Mouse (Mus musculus) Patski (cell line): ENCODE results near the gene Pias4. TPM values are rescaled to one million over a fixed set of nuclear protein-coding genes. Genes with fewer than 3 reads are reported as not detected.
A peak's percentile ranks its signal among the peaks of the same experiment; 100 is the strongest.

Source experiments
- ATAC-seq: fragments of 100-300 bp; one replicate; pipeline ENCODE4 v1.8.0; 2021
- CTCF ChIA-PET: fragments of 350-600 bp; sonication (Branson Sonifier 250); formaldehyde crosslinking; loops from one replicate; lab custom pipeline; 2022; ENCODE audit warnings: inconsistent platforms; lab: Charles Lee
- POLR2A ChIA-PET: fragments of 350-600 bp; sonication (Branson Sonifier 250); formaldehyde crosslinking; loops from one replicate; lab custom pipeline; 2022; ENCODE audit warnings: antibody characterized with exemption, inconsistent platforms; lab: Charles Lee
- DNase-seq: peaks from one replicate; pipeline ENCODE4 v3.0.0-alpha.2; 2011; ENCODE audit warnings: low read depth, low spot score
- H3K27me3 ChIP-seq: fragments of 371-371 bp; one replicate; pipeline ENCODE4 v1.5.1; 2021
- CTCF ChIP-seq: fragments of 100-300 bp; IDR thresholded peaks from one replicate; pipeline ENCODE4 v1.5.1; 2021
- in situ Hi-C: fragments of 300-500 bp; cut with MboI; formaldehyde crosslinking; loops from 3 replicates; pipeline ENCODE4 v1.11.1; 2018; ENCODE audit warnings: low pct_unique_long_range_greater_than_20kb, mixed read lengths
- polyA plus RNA-seq: library from polyadenylated mRNA; unstranded; gene quantifications from one replicate; pipeline ENCODE4 v1.2.3, GENCODE M21; 2021

Gene Pias4
- polyA plus RNA-seq, 1 experiment from 2014 or later: 33.9 TPM

DNA sequence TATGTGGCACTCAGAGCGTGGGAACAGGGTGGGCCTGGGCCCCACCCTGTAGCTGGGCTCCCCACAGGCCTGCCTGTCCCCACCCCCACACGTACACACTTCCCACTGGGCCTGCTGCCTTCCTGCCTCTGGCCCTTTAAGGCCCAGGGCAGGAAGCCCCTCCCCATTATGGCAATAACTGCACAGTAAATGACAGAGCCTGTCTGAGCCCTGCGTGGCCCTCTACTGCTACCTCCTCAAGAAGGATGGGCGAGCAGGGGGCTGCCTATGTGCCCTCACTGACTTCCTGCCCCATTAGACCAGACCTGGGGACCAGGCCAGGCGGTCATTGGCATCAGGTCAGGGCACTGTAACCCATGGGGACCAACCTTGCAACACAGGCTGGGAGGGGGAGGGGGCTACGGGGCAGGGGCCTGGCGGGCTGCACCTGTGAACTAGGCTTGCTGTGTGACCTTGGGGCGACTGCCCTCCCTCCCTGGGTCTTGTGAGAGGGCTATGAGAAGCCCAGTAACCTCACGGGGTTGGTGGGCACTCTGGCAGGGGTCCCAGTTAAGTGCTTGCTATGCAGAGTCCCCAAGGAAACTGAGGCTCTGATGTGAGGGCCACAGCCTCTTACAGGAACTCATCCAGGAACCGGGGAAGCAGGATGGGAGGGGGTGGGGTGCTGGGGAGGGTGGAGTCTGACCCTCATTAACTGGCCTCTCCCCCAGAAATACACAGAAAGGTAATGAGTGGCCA, 26.8 kb downstream of the Pias4 start:
- ChIA-PET CTCF (no interaction called here), POLR2A (interaction anchor here (1.0 to 1.6 kb wide), 2 partner anchors 9 to 11 kb away, joined by 3 to 4 read pairs; no protein-coding TSS in a partner anchor)
- H3K27me3 ChIP-seq: no peaks in the 10 kb centered on the region
- in situ Hi-C loops: no loop called here
- DNase-seq: no peak
- ATAC-seq: no peak
- TF ChIP-seq CTCF: no peak

DNA sequence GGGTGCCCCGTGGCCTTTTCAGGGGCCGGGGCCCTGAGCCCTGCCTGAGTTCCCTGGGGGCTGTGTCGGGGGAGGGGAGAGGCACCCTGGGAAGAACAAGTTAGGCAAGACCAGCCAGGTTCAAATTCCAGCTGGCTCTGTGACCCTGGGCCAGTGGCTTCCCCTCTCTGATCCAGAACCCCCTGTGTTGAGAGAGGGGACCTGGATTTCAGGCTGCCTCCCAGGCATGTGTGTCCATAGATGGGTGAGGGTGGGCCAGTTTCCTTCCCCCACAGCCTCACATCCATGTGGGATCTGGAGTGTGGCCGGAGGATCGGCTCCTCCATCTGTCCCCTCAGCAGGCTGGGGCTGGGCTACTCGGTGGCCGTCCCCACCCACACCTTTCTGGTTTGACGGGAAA, 27.7 kb downstream of the Pias4 start:
- H3K27me3 ChIP-seq: no peaks in the 10 kb centered on the region
- no peak for TF ChIP-seq CTCF
- POLR2A ChIA-PET: interaction anchor here (1.4 kb wide), 1 partner anchor 12 kb away, joined by 3 read pairs; no protein-coding TSS in a partner anchor
- DNase-seq (no peak), ATAC-seq (no peak)
- CTCF ChIA-PET: no interaction called here
- in situ Hi-C loops: no loop called here

DNA sequence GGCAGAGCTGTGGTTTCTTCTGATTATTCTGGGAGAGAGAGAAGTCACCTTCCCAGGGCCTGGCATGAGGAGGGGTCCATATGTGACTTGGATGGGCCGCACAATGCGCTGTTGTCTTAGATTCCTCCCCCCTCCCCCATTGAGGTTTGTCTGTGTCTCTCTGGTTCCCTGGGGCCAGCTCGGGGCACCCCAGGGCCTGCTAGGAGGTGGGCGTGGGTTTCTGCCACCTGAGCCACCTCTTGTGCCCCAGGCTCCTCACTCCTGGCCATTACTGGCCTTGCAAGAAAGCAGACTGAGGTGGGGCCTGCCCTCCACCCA, 28.2 kb downstream of the Pias4 start:
- ATAC-seq (no peak), DNase-seq (no peak)
- ChIA-PET CTCF (no interaction called here), POLR2A (interaction anchor here (1.4 kb wide), 1 partner anchor 13 kb away, joined by 3 read pairs; no protein-coding TSS in a partner anchor)
- in situ Hi-C loops: no loop called here
- no peak for TF ChIP-seq CTCF
- H3K27me3 ChIP-seq: no peaks in the 10 kb centered on the region

DNA sequence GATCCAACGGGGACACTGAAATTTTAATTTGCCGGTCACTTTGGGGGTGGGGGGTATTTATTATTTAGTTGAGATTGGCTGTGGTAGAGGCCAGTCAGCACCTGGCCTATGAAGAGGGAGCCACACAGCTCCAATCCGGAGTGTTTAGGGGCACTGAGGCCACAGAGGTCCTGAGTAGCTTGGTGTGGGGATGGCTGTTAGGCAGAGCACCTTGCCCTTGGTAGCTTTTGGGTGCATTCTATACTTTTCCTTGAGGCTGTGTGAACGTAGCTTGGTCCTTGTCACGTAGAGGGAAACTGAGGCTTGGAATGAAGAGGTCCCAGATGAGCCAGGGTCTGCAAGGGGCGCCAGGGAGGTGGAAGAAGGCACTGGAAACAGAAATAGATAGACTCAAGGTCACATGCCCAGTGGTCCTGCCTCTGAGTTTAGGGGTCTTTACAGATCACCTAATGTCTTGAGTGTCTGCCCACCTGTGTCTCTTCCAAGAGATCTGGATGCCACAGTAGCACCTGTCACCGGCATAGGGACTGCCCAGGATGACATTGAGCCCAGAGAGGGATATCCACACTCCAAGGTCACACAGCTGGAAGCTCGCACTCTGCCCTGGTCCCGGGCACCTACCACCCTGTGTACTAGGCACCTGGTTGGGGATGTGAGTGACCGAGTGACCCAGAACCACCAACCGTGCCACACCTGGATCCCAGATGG, 28.7 kb downstream of the Pias4 start:
- in situ Hi-C loops: no loop called here
- CTCF ChIA-PET: no interaction called here
- TF ChIP-seq CTCF: no peak
- POLR2A ChIA-PET: interaction anchor here (0.6 to 1.8 kb wide), 4 partner anchors 9 to 28 kb away, joined by 3 to 5 read pairs (median 3); partner anchors contain the start of gene Pias4
- no peak for DNase-seq
- H3K27me3 ChIP-seq: no peaks in the 10 kb centered on the region
- ATAC-seq: no peak

DNA sequence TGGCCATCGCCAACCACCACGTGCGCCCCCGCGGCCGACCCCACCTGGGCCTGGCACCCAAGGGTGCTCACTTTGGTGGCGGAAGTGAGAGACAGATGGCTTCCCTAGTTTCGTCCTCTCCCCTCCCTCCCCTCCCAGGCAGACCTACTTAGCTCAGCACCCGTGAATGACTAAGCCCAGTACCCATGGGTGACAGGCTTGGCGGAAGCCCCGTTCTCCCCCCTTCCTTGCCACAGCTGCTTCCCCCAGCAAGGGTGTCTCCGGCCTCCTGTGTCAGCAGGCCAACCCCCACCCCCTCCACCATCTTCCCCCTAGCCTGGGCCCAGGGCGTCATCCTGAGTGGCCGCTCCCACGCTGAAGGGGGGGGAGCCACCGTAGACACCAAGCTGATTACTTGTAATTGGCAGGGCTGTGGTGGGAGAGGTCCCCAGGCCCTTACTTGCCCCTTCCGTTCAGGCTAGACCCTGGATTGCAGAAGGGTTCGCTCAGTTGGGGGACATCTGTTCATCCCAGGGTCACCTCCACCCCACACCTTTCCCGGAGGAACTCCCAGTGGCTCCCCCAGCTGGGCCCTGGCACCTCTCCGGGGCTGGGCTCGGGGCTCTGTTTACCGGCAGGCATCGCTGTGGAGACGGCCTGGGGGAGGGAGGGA, 29.5 kb downstream of the Pias4 start:
- in situ Hi-C loops: no loop called here
- no peaks in the 10 kb centered on the region for H3K27me3 ChIP-seq
- CTCF ChIA-PET: no interaction called here
- no peak for TF ChIP-seq CTCF
- POLR2A ChIA-PET: interaction anchor here (0.6 to 1.8 kb wide), 3 partner anchors 8 to 29 kb away, joined by 3 to 5 read pairs (median 3); partner anchors contain the start of gene Pias4
- no peak for DNase-seq
- no peak for ATAC-seq

DNA sequence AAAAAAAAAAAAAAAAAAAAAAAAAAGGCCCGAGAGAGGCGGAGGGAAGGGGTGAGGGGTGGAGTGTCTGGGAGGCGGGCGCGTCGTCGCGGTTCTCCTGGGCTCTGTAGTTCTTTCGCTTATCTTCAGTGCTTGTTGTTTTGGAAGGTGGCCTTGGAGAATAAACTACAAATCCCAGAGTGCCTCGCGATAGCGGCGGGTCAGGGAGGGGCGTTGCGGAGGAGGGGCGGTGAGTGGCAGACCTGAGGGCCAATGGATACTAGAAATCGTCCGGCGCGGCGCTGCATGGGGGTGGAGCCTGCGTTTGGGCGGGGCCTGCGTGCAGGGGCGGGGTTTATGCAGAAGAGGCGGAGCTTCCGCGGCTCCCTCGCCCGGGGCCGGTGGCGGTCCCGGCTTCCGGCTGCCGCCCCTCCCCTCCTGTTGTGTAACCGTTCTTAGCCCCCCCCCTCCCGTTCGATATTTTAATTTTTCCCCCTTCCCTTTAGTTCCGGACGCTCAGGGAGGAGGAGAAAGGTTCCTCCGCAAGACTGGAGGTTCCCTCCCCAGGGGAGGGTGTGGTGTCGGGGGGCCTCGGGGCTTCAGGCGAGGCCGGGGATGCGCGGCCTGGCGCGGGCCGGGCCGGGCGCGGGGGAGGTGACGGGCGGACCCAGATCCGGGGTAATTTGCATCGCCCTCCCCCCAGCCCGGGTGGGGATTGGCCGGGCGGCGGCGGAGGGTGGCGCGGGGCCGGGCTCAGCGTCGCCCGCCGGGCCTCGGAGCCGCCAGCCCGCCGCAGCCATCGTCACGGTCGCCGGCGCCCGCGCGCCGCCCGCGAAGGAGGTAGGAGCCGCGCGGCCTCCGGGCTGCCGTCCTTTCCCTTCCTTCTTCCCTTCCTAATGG, 30.2 kb downstream of the Pias4 start:
- ATAC-seq (peak; percentile 72), DNase-seq (peak; percentile 94)
- ChIA-PET CTCF (no interaction called here), POLR2A (interaction anchor here (1.0 to 1.8 kb wide), 2 partner anchors 30 to 49 kb away, joined by 5 read pairs; partner anchors contain the start of gene Pias4)
- no peak for TF ChIP-seq CTCF
- H3K27me3 ChIP-seq: no peaks in the 10 kb centered on the region
- in situ Hi-C loops: no loop called here

DNA sequence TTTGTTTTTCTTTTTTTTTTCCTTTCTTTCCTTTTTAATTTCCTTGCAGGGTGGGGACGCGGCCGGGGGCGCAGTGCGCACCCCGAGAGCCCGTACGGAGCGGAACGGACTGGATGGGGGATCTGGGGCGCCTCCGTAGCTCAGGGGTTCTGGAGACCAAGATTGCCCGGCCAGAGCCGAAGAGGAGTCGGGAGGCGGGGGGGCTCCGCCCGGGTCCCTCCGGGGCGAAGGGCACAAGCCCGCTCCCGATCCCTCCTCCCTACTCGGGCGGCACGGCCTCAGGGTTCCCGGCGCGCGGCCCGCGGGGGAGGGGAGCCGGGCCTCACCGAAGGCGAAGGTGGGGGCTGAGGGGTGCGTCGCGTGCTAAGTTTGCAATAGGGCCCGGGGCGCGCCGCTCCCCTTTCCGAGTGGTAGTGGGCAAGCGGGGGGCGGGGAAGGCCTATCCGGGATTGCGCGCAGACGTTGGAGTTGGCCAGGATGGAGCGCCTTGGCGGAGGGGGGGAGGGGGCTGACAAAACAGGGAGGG, 31.0 kb downstream of the Pias4 start:
- peak; percentile 28 for ATAC-seq
- no peak for TF ChIP-seq CTCF
- ChIA-PET POLR2A (interaction anchor here (1.0 to 1.8 kb wide), 2 partner anchors 31 to 50 kb away, joined by 5 read pairs; partner anchors contain the start of gene Pias4), CTCF (no interaction called here)
- in situ Hi-C loops: no loop called here
- no peak for DNase-seq
- no peaks in the 10 kb centered on the region for H3K27me3 ChIP-seq

DNA sequence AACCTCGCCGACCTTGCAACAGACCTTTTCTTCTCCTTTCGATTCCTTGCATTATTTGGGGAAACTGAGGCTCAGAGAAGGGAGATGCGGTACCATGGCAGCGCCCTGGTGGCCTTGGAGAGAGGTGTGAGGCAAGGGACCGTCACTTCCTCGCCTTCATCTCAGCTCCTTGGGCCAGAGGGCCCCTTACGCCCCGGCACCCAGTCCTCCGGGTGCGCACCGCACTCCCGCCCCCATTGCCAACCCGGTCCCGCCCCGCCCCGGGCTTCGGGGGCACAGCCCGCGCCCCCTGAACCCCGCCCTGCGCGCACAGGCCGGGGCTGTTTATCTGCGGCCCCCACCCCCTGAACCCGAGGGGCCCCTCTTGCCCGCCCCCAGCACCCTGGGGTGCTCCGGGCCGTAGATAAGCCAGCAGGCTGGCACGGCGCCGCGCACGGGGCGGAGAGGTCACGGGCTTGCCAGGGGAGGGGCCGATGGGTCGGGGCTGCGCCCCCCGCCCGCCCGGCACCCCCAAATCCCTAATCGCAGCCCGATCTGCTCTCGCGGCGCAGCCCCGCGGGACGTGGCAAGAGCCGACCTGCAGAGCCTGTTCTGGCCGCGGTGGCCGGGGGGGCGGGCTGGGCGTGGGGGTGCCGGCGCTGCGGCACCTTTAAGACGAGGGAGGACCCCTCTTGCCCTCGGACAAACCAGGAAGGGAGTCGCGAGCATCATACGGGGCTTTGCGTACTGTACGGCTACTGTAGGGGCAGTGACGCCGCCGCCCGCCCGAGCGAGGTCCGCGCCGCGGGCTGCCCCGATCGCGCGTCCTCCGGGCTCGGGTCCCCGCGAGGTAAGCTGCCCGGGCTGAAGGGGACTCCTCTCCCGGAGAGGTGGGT, 31.7 kb downstream of the Pias4 start:
- DNase-seq (no peak), ATAC-seq (peak; percentile 16)
- no peaks in the 10 kb centered on the region for H3K27me3 ChIP-seq
- TF ChIP-seq CTCF: no peak
- in situ Hi-C loops: no loop called here
- ChIA-PET CTCF (no interaction called here), POLR2A (interaction anchor here (0.9 to 1.7 kb wide), 4 partner anchors 11 to 51 kb away, joined by 3 to 6 read pairs (median 4); partner anchors contain the start of gene Eef2)
